Mouse (Mus musculus) cerebellum, postnatal 10 days (tissue): ENCODE data around the gene Efcab10.

Experiments used
- DNase-seq, 2 experiments: peaks; one replicate each; pipeline ENCODE4 v3.0.0; 2021; ENCODE audit warnings: mixed read lengths in 2 of 2

The Efcab10 gene

DNA sequence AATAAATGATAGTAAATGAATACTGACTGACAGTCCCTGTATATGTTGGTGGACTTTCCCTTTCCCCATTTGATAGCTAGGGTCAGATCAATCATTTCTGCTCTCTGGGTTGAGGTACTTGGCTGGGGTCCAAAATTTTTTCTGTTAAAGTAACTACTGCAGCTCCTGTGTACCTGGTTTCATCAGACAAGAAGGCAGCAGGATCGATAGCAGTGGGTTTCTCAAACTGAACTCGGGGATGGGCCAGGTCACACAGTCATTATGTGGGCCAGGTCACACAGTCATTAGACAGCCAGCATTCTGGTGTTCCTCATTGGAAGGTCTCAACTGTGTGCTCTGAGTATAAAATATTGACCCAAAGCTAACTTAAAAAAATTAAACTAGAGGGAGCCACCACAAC is 33.1 kb downstream of the Efcab10 start:
- peak in 1 of 2 experiments; percentile 9 for DNase-seq

DNA sequence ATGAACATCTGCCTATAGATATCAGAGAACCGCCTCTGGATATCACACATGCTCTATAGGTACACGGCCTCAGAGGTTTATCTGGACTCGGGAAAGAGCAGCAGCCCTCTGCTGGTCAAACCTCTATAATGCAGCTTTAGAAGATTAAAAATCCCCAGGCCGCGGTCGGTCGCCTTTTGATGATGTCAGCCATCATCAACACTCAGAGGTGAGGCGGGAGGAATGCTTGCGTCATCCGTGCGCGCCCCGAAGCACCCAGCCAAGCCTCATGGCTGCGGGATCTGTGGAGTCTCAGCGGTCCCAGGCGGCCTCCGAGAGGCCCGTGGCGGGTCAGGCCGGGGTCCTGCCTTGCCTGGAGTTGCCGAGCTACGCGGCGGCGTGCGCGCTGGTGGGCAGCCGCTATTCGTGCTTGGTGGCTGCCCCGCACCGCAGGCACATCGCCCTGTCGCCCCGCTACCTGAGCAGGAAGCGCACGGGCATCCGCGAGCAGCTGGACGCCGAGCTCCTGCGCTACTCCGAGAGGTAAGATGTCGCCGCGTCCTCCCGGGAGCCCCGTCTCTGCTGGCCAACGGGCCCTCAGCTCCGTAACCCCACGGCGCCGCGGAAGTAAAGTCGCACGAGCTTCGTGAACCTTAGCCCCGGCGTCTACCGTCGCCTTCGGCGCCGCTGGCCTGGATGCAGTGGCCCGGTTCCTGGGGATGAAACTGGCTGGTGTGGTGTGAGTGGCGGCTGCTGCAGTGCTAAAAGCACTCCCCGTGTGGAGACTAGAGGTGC is 34.9 kb downstream of the Efcab10 start, which contains the start of gene Twistnb:
Gene Twistnb, plus strand, starts transcription at position 249 of the 774 bp plus-strand sequence.
- DNase-seq, result peak; percentile 99 to 100

DNA sequence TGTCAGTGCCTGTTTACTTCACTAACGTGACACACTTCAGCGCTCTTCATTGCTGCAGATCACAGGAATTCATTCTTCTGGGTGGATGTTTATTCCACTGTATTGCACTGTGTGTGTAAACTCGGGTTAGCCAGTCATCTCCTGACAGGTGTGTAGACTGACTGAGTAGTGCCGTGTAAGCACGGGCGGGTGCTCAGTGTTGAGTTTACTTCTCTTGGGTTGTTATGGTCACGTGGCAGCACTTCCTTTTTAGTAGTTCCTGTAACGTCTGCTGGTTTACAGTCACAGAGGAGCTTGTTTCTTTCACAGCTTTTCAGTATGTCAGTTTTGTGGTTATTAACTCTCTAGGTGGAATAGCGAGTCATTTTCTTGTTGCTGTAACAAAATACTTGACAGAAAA is 39.2 kb downstream of the Efcab10 start:
- no peak for DNase-seq

DNA sequence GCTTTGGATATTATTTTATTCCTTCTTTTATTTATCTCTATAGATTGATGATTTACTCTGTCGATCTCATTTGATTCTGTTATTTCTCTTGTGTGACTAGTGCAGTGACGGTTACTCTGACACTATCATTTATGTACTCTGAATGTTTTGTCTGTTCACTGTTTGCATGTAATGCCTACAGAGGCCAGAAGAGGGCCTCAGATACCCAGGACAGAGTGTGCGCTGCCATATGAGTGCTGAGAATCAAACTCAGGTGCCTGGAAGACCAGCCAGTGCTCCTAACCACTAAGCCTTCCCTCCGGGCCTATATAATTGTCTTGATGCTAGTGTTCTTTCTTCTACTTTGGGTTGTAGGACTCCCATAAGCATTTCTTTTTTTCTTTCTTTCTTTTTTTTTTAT is 40.1 kb downstream of the Efcab10 start:
- DNase-seq, result no peak
